Mouse (Mus musculus) brain, embryonic 14.5 days (tissue): ENCODE data around the gene Olfr314.

ENCODE experiments used
- CTCF ChIP-seq: fragments of 200-500 bp; IDR thresholded peaks from 2 replicates; pipeline ENCODE4 v1.5.1; 2012; ENCODE audit warnings: inconsistent platforms, mild to moderate bottlenecking, moderate library complexity, borderline replicate concordance; ENCODE audit not compliant: insufficient read depth, insufficient read length; ENCODE audit errors: extremely low read depth
- POLR2A ChIP-seq: fragments of 200-500 bp; IDR thresholded peaks from 2 replicates; pipeline ENCODE4 v1.6.1; 2012; ENCODE audit warnings: mild to moderate bottlenecking, inconsistent platforms, borderline replicate concordance; ENCODE audit not compliant: poor library complexity, insufficient read depth, insufficient read length, severe bottlenecking; ENCODE audit errors: extremely low read depth

- no peak for TF ChIP-seq CTCF
- TF ChIP-seq POLR2A: no peak
Measured at GRCm38 (mm10) chr11:58752434-58752833, 30.3 kb upstream of the Olfr314 start, which contains the start of gene Olfr316.
